Mouse (Mus musculus): ENCODE measurements around the gene Src. TPM values are rescaled to one million over a fixed set of nuclear protein-coding genes. Genes with fewer than 3 reads are reported as not detected.
A peak's percentile ranks its signal among the peaks of the same experiment; 100 is the strongest.

The Src gene
- polyA plus RNA-seq, 1 experiment from 2014 or later = 26.5 TPM

- Histone ChIP-seq H3K27me3 (replicated peaks; ENCODE audit: control insufficient read depth, insufficient read depth, low read length) (no peaks in the 10 kb centered on the region), H3K27ac (ENCODE audit: low read depth, low read length) (no peak overlapping the region), H3K4me1 (ENCODE audit: control insufficient read depth, insufficient read depth, low read depth, low read length) (no peaks in the 10 kb centered on the region), H3K9me3 (ENCODE audit: control insufficient read depth, low read length) (peaks cover 4% of the 10 kb centered on the region; the same call in 1 of the 2 replicates), H3K9ac (ENCODE audit: low read depth, low read length) (no peak overlapping the region), H3K4me3 (ENCODE audit: low read length) (no peak overlapping the region), H3K36me3 (ENCODE audit: control insufficient read depth, insufficient read depth, low read length) (peaks cover 20% of the 10 kb centered on the region), H3K4me2 (ENCODE audit: low read length) (no peak overlapping the region)
- ATAC-seq = no peak
- WGBS = 95% methylated on average over 2 of the region's 2 CpGs
Measured at GRCm38 (mm10) chr2:157401261-157401660, 17.0 kb upstream of the Src start.

- Histone ChIP-seq H3K9ac (ENCODE audit: low read depth, low read length) (no peak overlapping the region), H3K4me2 (ENCODE audit: low read length) (no peak overlapping the region), H3K27ac (ENCODE audit: low read depth, low read length) (no peak overlapping the region), H3K9me3 (ENCODE audit: control insufficient read depth, low read length) (no peaks in the 10 kb centered on the region), H3K36me3 (ENCODE audit: control insufficient read depth, insufficient read depth, low read length) (no peaks in the 10 kb centered on the region), H3K4me1 (ENCODE audit: control insufficient read depth, insufficient read depth, low read depth, low read length) (no peaks in the 10 kb centered on the region), H3K4me3 (ENCODE audit: low read length) (no peak overlapping the region), H3K27me3 (replicated peaks; ENCODE audit: control insufficient read depth, insufficient read depth, low read length) (no peaks in the 10 kb centered on the region)
- 84% methylated on average over 7 of the region's 7 CpGs for WGBS
- ATAC-seq = no peak
Measured at GRCm38 (mm10) chr2:157407596-157407995, 10.6 kb upstream of the Src start.

GRCm38 (mm10) chr2:157409793-157410533 lies 8.3 kb upstream of the Src start:
- no peaks in the 10 kb centered on the region for H3K9me3 ChIP-seq (ENCODE audit: control insufficient read depth, low read length)
- no peak overlapping the region; the same call in 1 of the 2 replicates for H3K9ac ChIP-seq (ENCODE audit: low read depth, low read length)
- H3K36me3 ChIP-seq (ENCODE audit: control insufficient read depth, insufficient read depth, low read length) = no peaks in the 10 kb centered on the region
- H3K27me3 ChIP-seq (replicated peaks; ENCODE audit: control insufficient read depth, insufficient read depth, low read length) = no peaks in the 10 kb centered on the region
- WGBS = 57% methylated on average over 12 of the region's 12 CpGs
- no peak; the same call in 1 of the 2 replicates for ATAC-seq
- H3K4me1 ChIP-seq (ENCODE audit: control insufficient read depth, insufficient read depth, low read depth, low read length) = no peaks in the 10 kb centered on the region
- H3K27ac ChIP-seq (ENCODE audit: low read depth, low read length) = no peak overlapping the region
- no peak overlapping the region for H3K4me3 ChIP-seq (ENCODE audit: low read length)
- no peak overlapping the region for H3K4me2 ChIP-seq (ENCODE audit: low read length)

- no peaks in the 10 kb centered on the region for H3K9me3 ChIP-seq (ENCODE audit: control insufficient read depth, low read length)
- no peaks in the 10 kb centered on the region for H3K27me3 ChIP-seq (replicated peaks; ENCODE audit: control insufficient read depth, insufficient read depth, low read length)
- no peaks in the 10 kb centered on the region for H3K4me1 ChIP-seq (ENCODE audit: control insufficient read depth, insufficient read depth, low read depth, low read length)
- no peak overlapping the region for H3K27ac ChIP-seq (ENCODE audit: low read depth, low read length)
- no peak overlapping the region for H3K4me2 ChIP-seq (ENCODE audit: low read length)
- no peak overlapping the region for H3K9ac ChIP-seq (ENCODE audit: low read depth, low read length)
- ATAC-seq = no peak
- no peaks in the 10 kb centered on the region for H3K36me3 ChIP-seq (ENCODE audit: control insufficient read depth, insufficient read depth, low read length)
- H3K4me3 ChIP-seq (ENCODE audit: low read length) = no peak overlapping the region
- WGBS = 76% methylated on average over 6 of the region's 6 CpGs
Measured at GRCm38 (mm10) chr2:157411151-157411693, 7.0 kb upstream of the Src start.

- Histone ChIP-seq H3K27ac (ENCODE audit: low read depth, low read length) (no peak overlapping the region), H3K9ac (ENCODE audit: low read depth, low read length) (no peak overlapping the region), H3K9me3 (ENCODE audit: control insufficient read depth, low read length) (no peaks in the 10 kb centered on the region), H3K4me2 (ENCODE audit: low read length) (no peak overlapping the region), H3K4me3 (ENCODE audit: low read length) (no peak overlapping the region), H3K36me3 (ENCODE audit: control insufficient read depth, insufficient read depth, low read length) (no peaks in the 10 kb centered on the region), H3K27me3 (replicated peaks; ENCODE audit: control insufficient read depth, insufficient read depth, low read length) (no peaks in the 10 kb centered on the region), H3K4me1 (ENCODE audit: control insufficient read depth, insufficient read depth, low read depth, low read length) (no peaks in the 10 kb centered on the region)
- ATAC-seq = no peak
- WGBS = 82% methylated on average over 7 of the region's 7 CpGs
Measured at GRCm38 (mm10) chr2:157412497-157412896, 5.7 kb upstream of the Src start.

- H3K4me2 ChIP-seq (ENCODE audit: low read length) = no peak overlapping the region
- WGBS = 64% methylated on average over 6 of the region's 6 CpGs
- H3K4me1 ChIP-seq (ENCODE audit: control insufficient read depth, insufficient read depth, low read depth, low read length) = 0 out of 2 replicates have a peak, but pooled peaks cover 2% of the 10 kb centered on the region
- H3K4me3 ChIP-seq (ENCODE audit: low read length) = no peak overlapping the region
- no peaks in the 10 kb centered on the region for H3K9me3 ChIP-seq (ENCODE audit: control insufficient read depth, low read length)
- H3K36me3 ChIP-seq (ENCODE audit: control insufficient read depth, insufficient read depth, low read length) = no peaks in the 10 kb centered on the region
- H3K27me3 ChIP-seq (replicated peaks; ENCODE audit: control insufficient read depth, insufficient read depth, low read length) = no peaks in the 10 kb centered on the region
- no peak overlapping the region for H3K27ac ChIP-seq (ENCODE audit: low read depth, low read length)
- H3K9ac ChIP-seq (ENCODE audit: low read depth, low read length) = no peak overlapping the region
- ATAC-seq = peak; percentile 19; the same call in 1 of the 2 replicates
Measured at GRCm38 (mm10) chr2:157417229-157417628, 1.0 kb upstream of the Src start.

- H3K27ac ChIP-seq (ENCODE audit: low read depth, low read length) = 0 out of 2 replicates have a peak overlapping the region, but pooled peaks have one; percentile 3
- peak overlapping the region; percentile 6; the same call in 1 of the 2 replicates for H3K4me2 ChIP-seq (ENCODE audit: low read length)
- H3K4me1 ChIP-seq (ENCODE audit: control insufficient read depth, insufficient read depth, low read depth, low read length) = peaks cover 13% of the 10 kb centered on the region
- 0 out of 2 replicates have a peak, but pooled peaks have one; percentile 13 for ATAC-seq
- peak overlapping the region; percentile 17; the same call in 1 of the 2 replicates for H3K9ac ChIP-seq (ENCODE audit: low read depth, low read length)
- no peaks in the 10 kb centered on the region for H3K27me3 ChIP-seq (replicated peaks; ENCODE audit: control insufficient read depth, insufficient read depth, low read length)
- no peak overlapping the region for H3K4me3 ChIP-seq (ENCODE audit: low read length)
- 2% methylated on average over 7 of the region's 7 CpGs for WGBS
- no peaks in the 10 kb centered on the region for H3K36me3 ChIP-seq (ENCODE audit: control insufficient read depth, insufficient read depth, low read length)
- H3K9me3 ChIP-seq (ENCODE audit: control insufficient read depth, low read length) = no peaks in the 10 kb centered on the region
Measured at GRCm38 (mm10) chr2:157418609-157419071, 396 bp downstream of the Src start.

- Histone ChIP-seq H3K27ac (ENCODE audit: low read depth, low read length) (no peak overlapping the region), H3K4me1 (ENCODE audit: control insufficient read depth, insufficient read depth, low read depth, low read length) (peaks cover 15% of the 10 kb centered on the region), H3K27me3 (replicated peaks; ENCODE audit: control insufficient read depth, insufficient read depth, low read length) (no peaks in the 10 kb centered on the region), H3K4me3 (ENCODE audit: low read length) (no peak overlapping the region), H3K9me3 (ENCODE audit: control insufficient read depth, low read length) (no peaks in the 10 kb centered on the region), H3K36me3 (ENCODE audit: control insufficient read depth, insufficient read depth, low read length) (no peaks in the 10 kb centered on the region), H3K4me2 (ENCODE audit: low read length) (no peak overlapping the region), H3K9ac (ENCODE audit: low read depth, low read length) (no peak overlapping the region)
- ATAC-seq = no peak
Measured at GRCm38 (mm10) chr2:157419506-157419905, 1.3 kb downstream of the Src start.

GRCm38 (mm10) chr2:157420404-157420803 lies 2.2 kb downstream of the Src start:
- H3K4me2 ChIP-seq (ENCODE audit: low read length) = no peak overlapping the region
- ATAC-seq = no peak
- H3K4me3 ChIP-seq (ENCODE audit: low read length) = no peak overlapping the region
- H3K4me1 ChIP-seq (ENCODE audit: control insufficient read depth, insufficient read depth, low read depth, low read length) = peaks cover 23% of the 10 kb centered on the region
- WGBS = 83% methylated on average over 4 of the region's 4 CpGs
- no peaks in the 10 kb centered on the region for H3K27me3 ChIP-seq (replicated peaks; ENCODE audit: control insufficient read depth, insufficient read depth, low read length)
- no peaks in the 10 kb centered on the region for H3K36me3 ChIP-seq (ENCODE audit: control insufficient read depth, insufficient read depth, low read length)
- no peak overlapping the region for H3K9ac ChIP-seq (ENCODE audit: low read depth, low read length)
- H3K9me3 ChIP-seq (ENCODE audit: control insufficient read depth, low read length) = no peaks in the 10 kb centered on the region
- no peak overlapping the region for H3K27ac ChIP-seq (ENCODE audit: low read depth, low read length)

All from hindbrain, embryonic 16.5 days (tissue).